Mouse (Mus musculus) limb, embryonic 12.5 days (tissue): ENCODE measurements around the gene Pdzd2. TPM values are rescaled to one million over a fixed set of nuclear protein-coding genes. Genes with fewer than 3 reads are reported as not detected.
A peak's percentile ranks its signal among the peaks of the same experiment; 100 is the strongest.

Experiments
- ATAC-seq: fragments of 200-750 bp; cut with Nextera tagmentation; 2 replicates; pipeline ENCODE4 v1.8.0; 2017; ENCODE audit warnings: low read depth, moderate TSS enrichment; ENCODE audit not compliant: insufficient number of reproducible peaks, insufficient read depth, low FRiP score, low TSS enrichment
- H3K27ac ChIP-seq: fragments of 300-500 bp; sonication (generic); 2 replicates; pipeline ENCODE4 v1.5.1; 2016; ENCODE audit warnings: mild to moderate bottlenecking, moderate library complexity
- H3K27me3 ChIP-seq: fragments of 300-500 bp; sonication (generic); 2 replicates; pipeline ENCODE4 v1.6.1; 2016; ENCODE audit warnings: mild to moderate bottlenecking, moderate library complexity
- H3K36me3 ChIP-seq: fragments of 300-500 bp; sonication (generic); 2 replicates; pipeline ENCODE4 v1.6.1; 2016; ENCODE audit warnings: mild to moderate bottlenecking, moderate library complexity
- H3K4me1 ChIP-seq: fragments of 300-500 bp; sonication (generic); replicated peaks from 2 replicates; pipeline ENCODE4 v1.6.1; 2016
- H3K4me2 ChIP-seq: fragments of 300-500 bp; sonication (generic); 2 replicates; pipeline ENCODE4 v1.6.1; 2016; ENCODE audit warnings: mild to moderate bottlenecking, moderate library complexity
- H3K4me3 ChIP-seq: fragments of 300-500 bp; sonication (generic); replicated peaks from 2 replicates; pipeline ENCODE4 v1.5.1; 2016; ENCODE audit warnings: mild to moderate bottlenecking
- H3K9ac ChIP-seq: fragments of 300-500 bp; sonication (generic); replicated peaks from 2 replicates; pipeline ENCODE4 v1.6.1; 2016; ENCODE audit warnings: mild to moderate bottlenecking, moderate library complexity
- H3K9me3 ChIP-seq: fragments of 300-500 bp; sonication (generic); 2 replicates; pipeline ENCODE4 v1.6.1; 2016; ENCODE audit warnings: mild to moderate bottlenecking, moderate library complexity
- WGBS: fragments of 180-500 bp; shearing (Covaris S2); methylation state at CpG from one replicate; pipeline ENCODE4 v1.1.7; 2016; 5-methylcytosine and 5-hydroxymethylcytosine counted together
- polyA plus RNA-seq: library from polyadenylated mRNA; unstranded; fragments of >200 nt; fragmentation: Nextera tagmentation; extraction: Ambion mirVana; gene quantifications from 2 replicates; pipeline ENCODE4 v1.2.1, GENCODE M21; 2016

Gene Pdzd2
- polyA plus RNA-seq, 1 experiment from 2014 or later, result 32.5 TPM

GRCm38 (mm10) chr15:12623521-12623920, 116.2 kb downstream of the Pdzd2 start:
- Histone ChIP-seq H3K27ac (no peak overlapping the region), H3K4me1 (peaks cover 36% of the 10 kb centered on the region), H3K9me3 (peaks cover 6% of the 10 kb centered on the region; the same call in 1 of the 2 replicates), H3K27me3 (no peaks in the 10 kb centered on the region; the same call in 1 of the 2 replicates), H3K36me3 (no peaks in the 10 kb centered on the region), H3K9ac (no peak overlapping the region), H3K4me3 (no peak overlapping the region), H3K4me2 (no peak overlapping the region)
- WGBS, result 94% methylated on average over 4 of the region's 4 CpGs
- ATAC-seq, result no peak

DNA sequence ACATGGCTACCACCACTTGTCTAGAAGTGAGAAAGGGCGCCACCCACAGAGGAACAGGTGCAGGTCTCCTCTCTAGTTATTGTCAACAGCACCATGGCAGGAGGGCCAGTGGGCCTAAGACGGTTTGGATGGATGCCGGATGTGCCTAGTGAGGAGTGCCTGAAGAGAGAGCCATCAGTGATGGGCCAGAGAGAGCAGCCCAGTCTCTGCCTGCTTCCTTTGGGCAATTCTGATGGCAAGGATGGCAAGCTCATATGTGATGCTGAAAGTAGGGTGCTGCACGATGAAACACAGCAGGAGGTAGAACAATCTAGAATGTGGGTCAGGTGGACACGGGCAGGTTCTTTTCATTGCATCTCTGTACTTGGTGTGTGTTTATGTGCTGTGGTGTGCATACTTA, 117.0 kb downstream of the Pdzd2 start:
- Histone ChIP-seq H3K27ac (no peak overlapping the region), H3K4me1 (peaks cover 39% of the 10 kb centered on the region), H3K4me3 (no peak overlapping the region), H3K27me3 (no peaks in the 10 kb centered on the region), H3K9me3 (peaks cover 6% of the 10 kb centered on the region; the same call in 1 of the 2 replicates), H3K9ac (no peak overlapping the region), H3K4me2 (no peak overlapping the region), H3K36me3 (no peaks in the 10 kb centered on the region)
- 86% methylated on average over 5 of the region's 5 CpGs for WGBS
- ATAC-seq, result no peak

- H3K27ac ChIP-seq, result peak overlapping the region; percentile 42; the same call in 1 of the 2 replicates
- H3K4me3 ChIP-seq, result no peak overlapping the region
- peak; percentile 50; the same call in 1 of the 2 replicates for ATAC-seq
- no peak overlapping the region for H3K9ac ChIP-seq
- H3K27me3 ChIP-seq, result no peaks in the 10 kb centered on the region
- no peaks in the 10 kb centered on the region for H3K36me3 ChIP-seq
- WGBS, result 47% methylated on average over 7 of the region's 7 CpGs
- peak overlapping the region; percentile 23; the same call in 1 of the 2 replicates for H3K4me2 ChIP-seq
- H3K4me1 ChIP-seq, result peaks cover 43% of the 10 kb centered on the region
- H3K9me3 ChIP-seq, result peaks cover 6% of the 10 kb centered on the region; the same call in 1 of the 2 replicates
These were observed 117.6 kb downstream of the Pdzd2 start for GRCm38 (mm10) chr15:12622093-12622643.

DNA sequence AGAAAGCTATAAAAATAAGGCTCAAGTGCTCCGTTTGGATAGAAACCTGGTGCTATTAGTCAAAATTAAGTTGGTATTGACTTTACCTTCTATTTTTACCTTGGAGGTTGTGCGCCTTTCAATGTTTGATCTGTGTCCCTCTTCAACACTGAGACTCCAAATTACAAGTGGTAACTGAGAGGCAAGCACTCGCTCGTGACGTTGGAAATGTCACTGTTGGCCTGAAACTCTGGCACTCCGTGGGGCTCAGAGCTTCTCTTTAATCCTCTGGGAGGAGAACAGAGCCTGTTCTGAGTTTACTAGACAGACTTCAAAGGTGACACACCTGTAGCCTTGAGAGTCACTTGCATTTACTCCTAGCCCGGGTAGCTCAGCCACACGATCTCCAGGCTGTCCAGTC, 120.5 kb downstream of the Pdzd2 start:
- Histone ChIP-seq H3K36me3 (no peaks in the 10 kb centered on the region), H3K27me3 (no peaks in the 10 kb centered on the region), H3K27ac (no peak overlapping the region), H3K9me3 (peaks cover 3% of the 10 kb centered on the region; the same call in 1 of the 2 replicates), H3K4me1 (peaks cover 62% of the 10 kb centered on the region), H3K9ac (no peak overlapping the region), H3K4me3 (no peak overlapping the region), H3K4me2 (no peak overlapping the region)
- no peak for ATAC-seq
- 50% methylated on average over 8 of the region's 8 CpGs for WGBS

DNA sequence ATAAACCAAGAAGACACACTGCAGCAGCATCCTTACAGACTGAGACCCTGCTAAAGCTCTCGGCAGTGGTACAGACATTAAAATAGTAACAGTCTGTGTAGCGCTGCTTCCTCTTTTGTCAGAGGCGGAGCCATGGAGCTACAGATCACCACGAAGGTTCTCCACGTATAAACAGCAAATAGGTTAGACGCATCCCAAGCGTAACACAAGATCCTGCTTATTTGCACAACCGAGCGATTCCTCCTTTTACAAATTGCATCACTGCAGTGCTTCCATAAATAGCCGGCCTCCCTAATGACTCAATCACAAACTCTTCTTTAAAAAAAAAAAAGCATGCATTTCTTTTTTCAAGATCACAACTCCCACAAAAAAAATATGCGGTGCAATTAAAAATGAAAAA, 122.1 kb downstream of the Pdzd2 start:
- ATAC-seq, result no peak
- 87% methylated on average over 11 of the region's 11 CpGs for WGBS

GRCm38 (mm10) chr15:12617220-12617619, 122.5 kb downstream of the Pdzd2 start:
- no peak overlapping the region for H3K4me2 ChIP-seq
- no peak overlapping the region for H3K4me3 ChIP-seq
- no peaks in the 10 kb centered on the region for H3K36me3 ChIP-seq
- WGBS, result 72% methylated on average over 8 of the region's 8 CpGs
- peaks cover 60% of the 10 kb centered on the region for H3K4me1 ChIP-seq
- H3K9ac ChIP-seq, result no peak overlapping the region
- no peak for ATAC-seq
- no peaks in the 10 kb centered on the region for H3K9me3 ChIP-seq
- no peaks in the 10 kb centered on the region for H3K27me3 ChIP-seq
- no peak overlapping the region for H3K27ac ChIP-seq

More for the DNA sequence above, 122.1 kb downstream of the Pdzd2 start:
- Histone ChIP-seq H3K4me2 (no peak overlapping the region), H3K27me3 (no peaks in the 10 kb centered on the region), H3K27ac (no peak overlapping the region), H3K36me3 (no peaks in the 10 kb centered on the region), H3K4me3 (no peak overlapping the region), H3K4me1 (peaks cover 64% of the 10 kb centered on the region), H3K9me3 (no peaks in the 10 kb centered on the region), H3K9ac (no peak overlapping the region)

DNA sequence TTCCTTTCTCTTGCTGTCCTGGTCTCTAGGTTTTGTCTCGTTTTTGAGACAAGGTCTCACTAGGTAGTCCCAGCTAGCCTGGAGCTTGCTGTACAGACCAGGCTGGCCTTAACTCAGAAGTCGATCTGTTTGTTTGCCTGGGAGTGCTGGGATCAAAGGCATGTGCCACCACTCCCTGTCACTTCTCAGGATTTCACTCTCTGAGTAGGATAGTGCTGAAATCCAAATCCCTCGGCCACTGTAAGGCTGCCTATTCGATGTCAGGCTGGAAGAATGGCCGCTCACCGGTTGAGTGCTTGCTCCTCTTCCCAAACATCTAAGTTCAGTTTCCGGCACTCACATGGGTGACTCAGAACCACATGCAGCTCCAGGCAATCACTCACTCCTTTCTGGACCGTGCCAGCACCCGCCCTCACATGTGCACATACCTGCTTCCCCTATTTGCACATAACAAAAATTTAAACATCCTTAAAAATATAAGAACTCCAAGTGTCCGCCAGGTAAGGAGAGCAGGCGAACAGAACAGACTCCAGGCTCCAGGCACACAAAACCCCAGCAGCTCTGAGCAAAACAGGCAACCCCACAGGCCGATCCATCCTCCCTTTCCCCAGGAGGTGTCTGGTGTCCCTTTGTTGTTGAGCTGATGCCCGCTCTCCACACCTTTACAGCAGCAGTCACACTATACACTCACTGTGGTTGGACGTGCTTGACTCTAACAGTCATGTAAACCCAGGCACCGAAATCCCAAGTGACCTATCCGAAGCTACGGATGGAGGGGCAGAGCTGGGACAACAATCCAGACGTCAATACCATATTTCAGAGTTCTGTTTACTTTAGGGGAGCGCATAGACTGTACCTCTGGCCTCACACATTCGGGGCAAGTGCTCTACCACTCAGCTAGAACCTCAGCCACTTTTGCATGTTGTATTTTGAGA, 124.5 kb downstream of the Pdzd2 start:
- WGBS, result 54% methylated on average over 20 of the region's 20 CpGs
- H3K27ac ChIP-seq, result no peak overlapping the region
- ATAC-seq, result no peak
- no peak overlapping the region for H3K4me3 ChIP-seq
- H3K9ac ChIP-seq, result no peak overlapping the region
- H3K27me3 ChIP-seq, result no peaks in the 10 kb centered on the region
- no peak overlapping the region for H3K4me2 ChIP-seq
- peaks cover 51% of the 10 kb centered on the region for H3K4me1 ChIP-seq
- no peaks in the 10 kb centered on the region for H3K36me3 ChIP-seq
- no peaks in the 10 kb centered on the region for H3K9me3 ChIP-seq

GRCm38 (mm10) chr15:12614011-12614410, 125.7 kb downstream of the Pdzd2 start:
- H3K4me2 ChIP-seq, result no peak overlapping the region
- ATAC-seq, result no peak
- no peaks in the 10 kb centered on the region for H3K36me3 ChIP-seq
- 45% methylated on average over 9 of the region's 9 CpGs for WGBS
- H3K27me3 ChIP-seq, result no peaks in the 10 kb centered on the region
- H3K4me1 ChIP-seq, result peaks cover 39% of the 10 kb centered on the region
- H3K9me3 ChIP-seq, result no peaks in the 10 kb centered on the region
- no peak overlapping the region for H3K4me3 ChIP-seq
- no peak overlapping the region for H3K9ac ChIP-seq
- no peak overlapping the region for H3K27ac ChIP-seq

DNA sequence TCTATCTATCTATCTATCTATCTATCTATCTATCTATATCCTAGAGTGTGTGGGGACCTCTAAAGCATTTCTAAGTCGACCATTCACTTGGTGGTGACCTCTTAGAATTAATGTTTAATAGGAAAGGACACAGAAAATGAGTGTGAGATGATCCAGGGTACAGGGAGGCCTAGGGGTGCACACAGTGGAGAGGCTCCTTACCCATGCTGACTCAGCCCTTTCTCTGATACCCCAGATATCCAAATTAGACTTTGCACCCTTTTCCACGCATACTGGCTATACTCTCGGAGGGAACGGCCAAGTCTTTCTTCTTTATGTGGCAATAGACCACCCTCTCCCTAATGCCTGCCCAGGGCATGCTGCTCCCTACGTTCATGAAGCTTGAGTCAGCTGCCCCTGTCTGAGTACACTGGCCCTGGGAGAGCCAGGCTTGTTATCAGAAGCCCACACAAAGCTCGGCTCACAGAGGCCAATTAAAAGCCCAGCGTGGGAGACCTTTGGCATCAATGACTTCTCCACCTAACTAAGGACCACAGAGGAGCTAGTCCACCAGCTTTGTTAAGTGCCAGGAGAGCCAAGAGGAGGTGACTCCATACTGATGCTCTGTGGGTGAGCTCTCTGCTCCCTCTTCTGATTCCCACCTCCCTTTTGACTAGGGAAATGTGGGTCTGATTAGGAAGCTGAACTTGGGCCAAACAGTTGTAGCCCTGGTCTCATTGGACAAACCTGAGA, 126.6 kb downstream of the Pdzd2 start:
- no peak overlapping the region for H3K27ac ChIP-seq
- ATAC-seq, result no peak

DNA sequence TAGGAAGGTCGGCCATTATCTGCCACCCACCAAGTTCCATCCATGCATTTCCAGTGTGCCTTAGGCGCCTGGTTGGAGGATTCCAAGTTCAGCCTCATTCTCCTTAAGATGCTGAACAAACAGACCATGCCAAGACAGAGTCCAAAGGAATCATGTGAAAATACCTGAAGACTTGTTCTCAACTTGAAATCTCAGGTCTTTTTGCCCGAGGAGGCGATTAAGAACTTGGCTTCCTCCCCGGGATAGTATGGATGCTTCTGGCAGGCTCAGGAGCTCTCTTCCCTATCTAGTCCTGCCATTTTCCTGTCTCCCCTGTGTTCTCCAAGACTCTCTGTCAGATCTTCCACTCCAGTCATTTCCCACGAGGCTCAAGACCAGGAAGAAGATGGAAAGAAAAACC, 131.6 kb downstream of the Pdzd2 start:
- H3K36me3 ChIP-seq, result no peaks in the 10 kb centered on the region
- whole genome bisulfite sequencing, result 84% methylated on average over 6 of the region's 6 CpGs
- ATAC-seq, result no peak
- no peak overlapping the region for H3K4me3 ChIP-seq
- no peak overlapping the region for H3K9ac ChIP-seq
- no peaks in the 10 kb centered on the region for H3K9me3 ChIP-seq
- H3K27me3 ChIP-seq, result no peaks in the 10 kb centered on the region
- no peak overlapping the region for H3K4me2 ChIP-seq
- peaks cover 11% of the 10 kb centered on the region for H3K4me1 ChIP-seq
- no peak overlapping the region for H3K27ac ChIP-seq

More for the DNA sequence above, 126.6 kb downstream of the Pdzd2 start:
- Histone ChIP-seq H3K36me3 (no peaks in the 10 kb centered on the region), H3K4me1 (peaks cover 31% of the 10 kb centered on the region), H3K4me2 (no peak overlapping the region), H3K9me3 (no peaks in the 10 kb centered on the region), H3K9ac (no peak overlapping the region), H3K27me3 (no peaks in the 10 kb centered on the region), H3K4me3 (no peak overlapping the region)
- WGBS, result 54% methylated on average over 7 of the region's 7 CpGs

GRCm38 (mm10) chr15:12606306-12606705, 133.4 kb downstream of the Pdzd2 start:
- Histone ChIP-seq H3K9me3 (no peaks in the 10 kb centered on the region), H3K27ac (no peak overlapping the region), H3K4me2 (no peak overlapping the region), H3K4me1 (peaks cover 9% of the 10 kb centered on the region), H3K9ac (no peak overlapping the region), H3K27me3 (no peaks in the 10 kb centered on the region), H3K36me3 (no peaks in the 10 kb centered on the region), H3K4me3 (no peak overlapping the region)
- 83% methylated on average over 9 of the region's 9 CpGs for WGBS
- ATAC-seq, result no peak
